Mouse (Mus musculus) neutrophil, adult 5-6 weeks (primary cell): ENCODE results near the gene Acvr1b. TPM values are rescaled to one million over a fixed set of nuclear protein-coding genes. Genes with fewer than 3 reads are reported as not detected.
A peak's percentile ranks its signal among the peaks of the same experiment; 100 is the strongest.

Experiments used
- ATAC-seq: fragments of 151-379, 151-347 bp; 2 replicates; pipeline ENCODE4 v1.8.0; 2017; ENCODE audit warnings: mild to moderate bottlenecking, moderate TSS enrichment; ENCODE audit not compliant: insufficient number of reproducible peaks, poor library complexity, low FRiP score, severe bottlenecking; ENCODE audit errors: extremely low read depth
- total RNA-seq: library from RNA; stranded (forward); fragments of 200-1000 nt; gene quantifications from 2 replicates; pipeline ENCODE4 v1.2.3, GENCODE M21; 2017

Acvr1b gene
- total RNA-seq, 1 experiment from 2014 or later = 22.0 TPM

DNA sequence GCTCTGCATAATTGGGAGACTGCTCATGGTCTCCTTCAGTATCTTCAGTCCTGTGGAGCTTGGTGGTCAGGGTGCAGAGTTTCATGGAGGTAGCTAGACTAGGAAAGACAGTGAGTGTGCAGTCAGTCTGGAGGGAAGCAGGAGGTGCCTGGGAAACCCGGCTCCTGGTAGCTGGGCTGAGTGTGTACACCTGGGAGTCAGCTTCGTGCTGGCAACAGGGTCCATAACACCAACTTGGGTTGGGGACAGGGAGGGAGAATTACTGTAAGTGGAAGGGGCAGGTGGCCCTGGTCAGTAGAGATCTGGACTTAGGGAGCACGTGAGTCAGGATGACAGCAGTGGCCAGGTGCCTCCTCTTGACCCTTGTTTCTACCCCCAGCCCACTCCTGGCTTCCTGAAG lies 86.1 kb downstream of the Acvr1b start:
- no peak for ATAC-seq

- no peak for ATAC-seq
Measured at GRCm38 (mm10) chr15:101260387-101260786, 86.5 kb downstream of the Acvr1b start.

GRCm38 (mm10) chr15:101260874-101261622 lies 87.2 kb downstream of the Acvr1b start:
- no peak for ATAC-seq

DNA sequence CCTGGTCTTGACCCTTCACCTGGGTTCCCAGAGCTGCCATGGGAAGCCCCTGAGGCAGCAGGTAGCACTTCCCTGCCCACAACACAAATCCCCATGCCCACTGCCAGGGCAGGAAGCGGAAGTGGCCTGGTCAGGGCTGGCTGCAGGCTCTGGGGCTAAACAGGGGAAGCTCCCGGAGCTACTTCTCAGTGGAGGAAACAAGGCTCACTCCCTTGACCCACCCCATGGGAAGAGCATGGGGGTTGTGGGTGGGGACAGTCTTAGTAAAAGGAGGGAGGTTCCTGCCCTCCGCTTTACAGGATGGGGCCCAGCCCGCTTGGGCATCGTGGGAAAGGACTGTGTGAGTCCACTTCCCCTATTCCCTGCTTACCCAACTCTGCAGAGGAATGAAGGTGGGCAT lies 88.6 kb downstream of the Acvr1b start:
- peak; percentile 54 for ATAC-seq

Other genes starting within 250 kb of the Acvr1b start
- gene Gm47841, start 126.7 kb upstream of the Acvr1b start, total RNA-seq = not detected in 2 replicates
- 0.12 TPM in 1 of 2 replicates, not detected in the other for gene Fignl2, start 95.5 kb upstream of the Acvr1b start, total RNA-seq
- gene Ankrd33, start 58.3 kb upstream of the Acvr1b start, total RNA-seq = not detected in 2 replicates
- gene Acvrl1, start 45.5 kb upstream of the Acvr1b start, total RNA-seq = 2.7 and 6.1 TPM in 2 replicates
- 0.81 and 0.98 TPM in 2 replicates for gene Grasp, start 50.1 kb downstream of the Acvr1b start, total RNA-seq
- gene Nr4a1, start 80.2 kb downstream of the Acvr1b start, total RNA-seq = 185 and 187 TPM in 2 replicates
- 61.0 and 68.8 TPM in 2 replicates for gene Atg101, start 110.2 kb downstream of the Acvr1b start, total RNA-seq
- 0.70 and 0.98 TPM in 2 replicates for gene 6030408B16Rik, start 119.1 kb downstream of the Acvr1b start, total RNA-seq
- gene Krt80, start 196.1 kb downstream of the Acvr1b start, total RNA-seq = 31.7 and 34.7 TPM in 2 replicates
- 8.6 and 9.6 TPM in 2 replicates for gene Krt7, start 237.0 kb downstream of the Acvr1b start, total RNA-seq